Mouse (Mus musculus): ENCODE measurements at regions not wholly inside any gene's neighbourhood (a gene's known extent, or its start where the extent isn't known, plus 50 kb on each side); places are given as distances from the start of the nearest gene placed in this dataset.

- Histone ChIP-seq H3K4me1 (no peaks in the 10 kb centered on the region), H3K27me3 (replicated peaks) (0 out of 2 replicates have a peak, but pooled peaks cover 3% of the 10 kb centered on the region), H3K9me3 (no peaks in the 10 kb centered on the region), H3K4me2 (no peak overlapping the region), H3K9ac (no peak overlapping the region), H3K4me3 (no peak overlapping the region), H3K27ac (no peak overlapping the region), H3K36me3 (replicated peaks) (no peaks in the 10 kb centered on the region)
- peak; percentile 87 for ATAC-seq (replicated peaks)
- WGBS: 45% methylated on average over 3 of the region's 3 CpGs
Observed at GRCm38 (mm10) chrX:139392777-139393176, 59.3 kb downstream of the Trap1a start.

GRCm38 (mm10) chrX:139416701-139417100, 63.5 kb upstream of the D330045A20Rik start:
- H3K36me3 ChIP-seq (replicated peaks): no peaks in the 10 kb centered on the region
- H3K9ac ChIP-seq: no peak overlapping the region
- no peak overlapping the region for H3K4me2 ChIP-seq
- H3K9me3 ChIP-seq: no peaks in the 10 kb centered on the region
- H3K4me3 ChIP-seq: no peak overlapping the region
- 68% methylated on average over 6 of the region's 6 CpGs for WGBS
- no peak for ATAC-seq (replicated peaks)
- no peaks in the 10 kb centered on the region for H3K4me1 ChIP-seq
- no peaks in the 10 kb centered on the region for H3K27me3 ChIP-seq (replicated peaks)
- H3K27ac ChIP-seq: no peak overlapping the region

- H3K9me3 ChIP-seq: no peaks in the 10 kb centered on the region
- no peak overlapping the region for H3K9ac ChIP-seq
- H3K27ac ChIP-seq: no peak overlapping the region
- no peak overlapping the region for H3K4me3 ChIP-seq
- H3K4me1 ChIP-seq: no peaks in the 10 kb centered on the region
- no peak overlapping the region for H3K4me2 ChIP-seq
- ATAC-seq (replicated peaks): no peak
- no peaks in the 10 kb centered on the region for H3K36me3 ChIP-seq (replicated peaks)
- H3K27me3 ChIP-seq (replicated peaks): no peaks in the 10 kb centered on the region
- WGBS: 85% methylated on average over 6 of the region's 6 CpGs
Observed at GRCm38 (mm10) chrX:139419867-139420266, 60.3 kb upstream of the D330045A20Rik start.

GRCm38 (mm10) chrX:139424307-139424706, 55.9 kb upstream of the D330045A20Rik start:
- no peak overlapping the region for H3K27ac ChIP-seq
- H3K9ac ChIP-seq: no peak overlapping the region
- no peak for ATAC-seq (replicated peaks)
- no peaks in the 10 kb centered on the region for H3K9me3 ChIP-seq
- H3K4me1 ChIP-seq: no peaks in the 10 kb centered on the region
- WGBS: 95% methylated on average over 1 of the region's 1 CpGs
- no peak overlapping the region for H3K4me3 ChIP-seq
- H3K27me3 ChIP-seq (replicated peaks): no peaks in the 10 kb centered on the region
- H3K4me2 ChIP-seq: no peak overlapping the region
- H3K36me3 ChIP-seq (replicated peaks): no peaks in the 10 kb centered on the region

Measured in midbrain, embryonic 15.5 days (tissue).